Mouse (Mus musculus) left cerebral cortex, postnatal 25 days (tissue): ENCODE measurements around the gene Lrrc38. TPM values are rescaled to one million over a fixed set of nuclear protein-coding genes. Genes with fewer than 3 reads are reported as not detected.
"Not testable (repeated sequence)": the region's sequence is repeated elsewhere in the genome, so short reads cannot be mapped to it uniquely, and the experiment has no call there.

Experiments used
- DNase-seq, 2 experiments: peaks; one replicate each; pipeline ENCODE4 v3.0.0; 2022; ENCODE audit warnings: low spot score in 2 of 2, mixed read lengths in 1 of 2
- intact Hi-C: fragments of 180-260 bp; cut with DNase I; formaldehyde crosslinking; loops from one replicate; pipeline ENCODE4 v1.15.1; 2025
- total RNA-seq, 2 experiments: library from RNA; stranded (reverse); gene quantifications; 2 replicates each; pipeline ENCODE4 v1.2.3; 2021

Gene Lrrc38
- total RNA-seq, 2 experiments from 2014 or later = 1.9 to 2.3 TPM

GRCm38 (mm10) chr4:143345491-143345890, 4.1 kb upstream of the Lrrc38 start:
- DNase-seq, intact Hi-C loops: not testable (repeated sequence)

DNA sequence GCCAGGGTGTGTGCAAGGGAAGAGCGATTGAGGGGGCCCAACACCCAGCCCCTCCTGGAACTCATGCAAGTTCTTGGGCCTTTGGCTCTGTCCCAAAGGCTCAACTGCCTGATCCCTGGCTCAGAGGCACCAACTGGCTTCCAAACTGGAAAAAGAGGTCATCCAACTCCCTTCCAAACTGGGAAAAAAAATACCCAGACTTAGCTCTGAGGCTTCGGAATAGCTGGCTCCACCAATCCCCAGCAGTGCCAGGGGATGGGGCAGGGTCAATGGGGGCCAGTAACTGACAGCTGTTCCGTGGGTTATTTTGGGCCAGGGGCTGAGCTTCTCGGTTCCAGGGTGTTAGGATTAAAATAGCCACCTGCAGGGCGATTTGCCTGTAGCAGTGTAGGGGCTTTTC, 879 bp upstream of the Lrrc38 start:
- intact Hi-C loops = no loop called here
- no peak for DNase-seq

DNA sequence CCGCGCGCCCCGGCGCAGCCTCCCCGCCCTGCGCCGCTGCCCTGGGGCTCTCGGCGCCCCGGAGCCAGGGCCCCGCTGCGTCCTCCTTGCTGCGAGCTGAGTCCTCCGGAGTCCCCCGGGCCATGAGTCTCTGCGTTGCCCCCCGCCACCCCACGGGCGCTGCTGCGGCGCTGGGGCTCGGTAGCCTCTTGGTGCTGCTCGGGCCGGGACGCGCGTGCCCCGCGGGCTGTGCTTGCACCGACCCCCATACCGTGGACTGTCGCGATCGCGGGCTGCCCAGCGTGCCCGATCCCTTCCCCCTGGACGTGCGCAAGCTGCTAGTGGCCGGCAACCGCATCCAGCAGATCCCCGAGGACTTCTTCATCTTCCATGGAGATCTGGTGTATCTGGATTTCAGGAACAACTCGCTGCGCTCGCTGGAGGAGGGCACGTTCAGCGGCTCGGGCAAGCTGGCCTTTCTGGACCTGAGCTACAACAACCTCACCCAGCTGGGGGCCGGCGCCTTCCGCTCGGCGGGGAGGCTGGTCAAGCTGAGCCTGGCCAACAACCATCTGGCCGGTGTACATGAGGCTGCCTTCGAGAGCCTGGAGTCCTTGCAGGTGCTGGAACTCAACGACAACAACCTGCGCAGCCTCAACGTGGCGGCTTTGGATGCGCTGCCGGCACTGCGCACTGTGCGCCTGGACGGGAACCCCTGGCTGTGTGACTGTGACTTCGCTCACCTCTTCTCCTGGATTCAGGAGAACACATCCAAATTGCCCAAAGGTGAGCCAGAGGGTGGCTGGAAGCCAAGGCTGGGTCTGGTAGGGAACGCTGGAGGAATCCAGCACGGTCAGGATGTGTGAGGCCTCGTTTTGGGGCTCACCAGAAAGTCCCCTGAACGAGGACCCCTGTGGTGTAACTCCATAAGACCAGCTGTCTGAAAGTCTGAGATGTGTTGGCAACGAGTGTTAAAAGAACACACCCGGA, 774 bp downstream of the Lrrc38 start:
- intact Hi-C loops = no loop called here
- no peak for DNase-seq

DNA sequence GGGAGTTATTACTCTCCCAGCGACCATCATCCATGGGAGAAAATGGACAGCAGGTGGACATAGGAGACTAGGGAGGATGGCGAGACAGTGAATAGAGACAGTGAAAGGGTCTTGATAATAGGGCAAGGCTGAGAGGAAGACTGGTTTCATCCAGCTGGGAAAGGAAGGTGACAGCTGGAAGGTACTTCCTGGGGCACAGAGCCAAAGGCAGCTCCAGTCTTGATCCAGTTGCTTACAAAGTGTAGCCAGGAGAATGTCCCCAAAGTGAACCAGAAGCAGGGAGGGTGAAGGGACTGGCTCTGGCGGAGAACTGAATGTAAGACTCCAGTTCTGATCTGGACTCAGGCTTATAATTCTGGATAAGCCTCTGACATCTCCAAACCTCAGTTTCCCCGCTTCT, 2.7 kb downstream of the Lrrc38 start:
- no peak for DNase-seq
- intact Hi-C loops = no loop called here

DNA sequence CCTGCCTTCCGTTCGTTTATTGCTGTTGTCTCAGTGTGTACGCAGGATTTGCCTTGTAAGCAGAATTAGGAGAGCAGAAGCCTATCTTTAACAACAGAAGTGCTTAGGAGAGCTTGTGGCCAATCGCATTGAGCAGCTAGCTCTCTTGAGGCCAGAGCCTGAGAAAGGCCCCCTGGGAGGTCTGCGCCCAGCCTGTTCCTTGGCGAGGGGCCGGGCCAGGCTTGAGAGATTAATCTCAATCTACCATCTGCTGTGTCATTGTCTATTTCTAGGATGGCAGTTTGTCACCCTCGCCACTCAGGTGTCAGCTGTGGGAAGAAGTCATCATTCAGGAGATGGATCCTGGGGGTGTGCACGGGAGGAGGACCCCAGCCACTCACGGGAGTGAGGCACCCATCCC, 12.0 kb downstream of the Lrrc38 start:
- intact Hi-C loops = no loop called here
- DNase-seq = no peak

DNA sequence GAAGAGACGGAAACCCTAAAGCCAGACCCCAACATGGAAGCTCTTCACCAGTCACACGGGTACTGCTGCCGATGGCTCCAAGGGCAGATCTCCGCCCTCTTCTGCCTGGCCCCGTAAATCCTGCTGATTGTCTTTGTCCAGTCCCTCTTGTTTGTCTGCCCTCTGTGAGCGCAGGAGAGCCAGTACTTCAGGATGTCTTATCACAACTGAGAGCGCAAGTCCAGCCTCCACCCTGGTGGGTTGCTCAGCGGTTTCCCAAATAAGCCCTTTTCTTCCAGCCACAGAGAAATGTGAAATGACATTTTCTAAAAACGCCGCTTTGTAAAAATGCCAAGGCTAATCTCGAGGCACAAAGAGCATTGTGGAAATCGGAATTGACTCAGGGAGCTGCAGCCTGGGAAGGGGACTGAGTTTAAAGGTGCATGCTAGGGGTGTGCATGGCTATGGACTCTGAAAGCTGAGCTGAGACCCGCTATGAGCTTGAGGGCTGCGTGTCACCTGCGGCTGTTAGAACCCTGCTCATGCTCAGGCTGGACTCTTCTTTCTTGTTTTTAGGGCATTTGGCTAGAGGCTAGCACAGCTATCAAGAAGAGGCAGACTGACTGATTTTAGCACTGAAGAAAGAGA, 17.0 kb downstream of the Lrrc38 start:
- intact Hi-C loops = no loop called here
- DNase-seq = no peak

- no peak for DNase-seq
- intact Hi-C loops = no loop called here
These were observed 29.9 kb downstream of the Lrrc38 start for GRCm38 (mm10) chr4:143379480-143379879.

DNA sequence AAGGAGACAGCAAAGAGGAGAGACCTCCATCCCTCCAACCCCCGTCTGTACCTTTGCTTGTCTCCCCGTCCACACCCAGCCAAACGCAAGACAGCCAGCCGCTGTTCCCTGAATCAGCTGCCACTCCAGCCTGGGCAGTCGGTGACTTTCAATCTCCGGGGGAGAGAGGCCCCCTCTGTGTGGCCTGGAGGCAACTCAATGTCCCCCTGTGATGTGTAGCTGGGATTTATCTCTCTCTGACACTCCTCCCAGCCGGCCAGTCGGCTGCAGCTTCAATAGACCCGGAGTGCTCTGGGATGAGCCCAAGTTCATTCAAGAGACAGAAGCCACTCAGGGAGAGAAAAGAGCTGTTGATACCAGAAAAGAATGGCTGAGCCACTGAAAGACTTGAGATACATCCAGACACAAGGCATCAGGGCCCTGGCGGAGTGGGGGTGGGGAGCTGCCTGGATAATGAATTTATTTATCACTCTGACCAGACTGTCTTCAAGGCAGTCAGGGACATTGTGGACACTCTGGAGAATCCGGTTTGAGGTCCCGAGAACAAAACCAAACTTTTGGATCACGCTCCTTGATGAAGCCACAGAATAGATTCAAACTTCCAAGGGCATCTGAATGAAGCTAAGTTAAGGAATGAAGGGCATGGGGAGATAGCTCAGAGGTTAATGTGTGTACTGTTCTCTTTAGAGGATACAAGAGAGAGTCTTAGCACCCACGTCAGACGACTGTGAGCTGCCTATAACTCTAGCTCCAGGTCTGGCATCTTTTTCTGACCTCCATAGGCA, 30.6 kb downstream of the Lrrc38 start:
- DNase-seq = peak; percentile 17 to 24

GRCm38 (mm10) chr4:143380716-143381004, 31.1 kb downstream of the Lrrc38 start:
- intact Hi-C loops = loop anchor here (1.0 to 5.0 kb wide), 3 partner anchors 55 to 353 kb away; no protein-coding TSS in a partner anchor
- DNase-seq = peak in 1 of 2 experiments; percentile 11

More for the DNA sequence above, 30.6 kb downstream of the Lrrc38 start:
- intact Hi-C loops = loop anchor here (1.0 to 5.0 kb wide), 3 partner anchors 55 to 353 kb away; no protein-coding TSS in a partner anchor

GRCm38 (mm10) chr4:143382163-143382562, 32.6 kb downstream of the Lrrc38 start:
- intact Hi-C loops = loop anchor here (5.0 kb wide), 2 partner anchors 125 to 355 kb away; no protein-coding TSS in a partner anchor
- no peak for DNase-seq

DNA sequence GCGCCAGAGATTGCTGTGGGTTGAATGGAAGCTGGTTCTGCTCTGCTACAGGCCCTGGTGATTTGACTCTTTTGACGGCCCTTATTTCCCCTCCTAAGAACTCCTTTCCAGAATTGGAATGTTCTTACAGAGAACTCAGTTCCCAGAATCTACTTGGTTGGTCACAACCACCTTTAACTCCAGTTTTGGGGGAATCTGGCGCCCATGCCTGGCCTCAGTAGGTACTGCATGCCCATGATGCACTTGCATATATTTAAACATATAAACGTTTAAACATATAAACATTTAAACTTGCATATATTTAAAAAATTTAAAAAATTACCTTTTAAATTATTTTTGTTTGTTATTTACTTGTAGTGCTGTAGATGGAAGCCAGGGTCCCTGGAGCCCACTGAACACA, 34.1 kb downstream of the Lrrc38 start:
- DNase-seq = no peak
- intact Hi-C loops = loop anchor here (5.0 kb wide), 2 partner anchors 126 to 356 kb away; no protein-coding TSS in a partner anchor

DNA sequence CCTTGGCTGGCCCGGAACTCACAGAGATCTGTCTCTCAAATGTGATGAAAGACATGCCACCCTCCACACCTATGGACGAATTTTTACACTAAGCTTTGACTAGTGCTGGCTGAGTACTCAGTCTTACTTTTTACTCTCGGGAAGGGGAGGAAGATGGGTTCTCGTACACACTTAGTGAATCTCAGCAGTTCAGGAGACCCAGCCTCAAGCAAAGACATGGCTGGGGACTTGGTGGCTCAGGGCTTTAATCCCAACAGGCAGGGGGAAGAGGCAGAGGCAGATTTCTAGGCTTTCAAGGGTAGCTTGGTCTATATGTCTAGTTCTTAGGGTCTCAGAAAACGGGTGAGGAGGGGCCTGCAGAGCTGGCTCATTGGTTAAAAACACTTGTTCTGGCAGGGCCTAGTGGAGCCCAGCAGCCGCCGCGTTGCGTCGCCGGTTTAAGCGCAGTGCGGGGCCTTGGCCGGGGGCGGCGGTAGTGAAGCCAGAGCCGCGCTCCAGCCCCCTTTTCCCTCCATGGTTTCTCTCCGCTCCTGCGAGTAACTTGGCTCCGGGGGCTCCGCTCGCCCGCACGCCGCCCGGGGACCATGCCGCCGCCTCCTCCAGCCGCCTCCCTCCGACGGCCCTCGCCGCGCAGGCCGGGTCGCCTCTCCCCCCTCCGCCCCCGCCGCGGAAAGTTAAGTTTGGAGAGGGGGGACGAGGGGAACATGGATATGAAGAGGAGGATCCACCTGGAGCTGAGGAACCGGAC, 39.6 kb downstream of the Lrrc38 start:
- peak; percentile 16 to 17 for DNase-seq

DNA sequence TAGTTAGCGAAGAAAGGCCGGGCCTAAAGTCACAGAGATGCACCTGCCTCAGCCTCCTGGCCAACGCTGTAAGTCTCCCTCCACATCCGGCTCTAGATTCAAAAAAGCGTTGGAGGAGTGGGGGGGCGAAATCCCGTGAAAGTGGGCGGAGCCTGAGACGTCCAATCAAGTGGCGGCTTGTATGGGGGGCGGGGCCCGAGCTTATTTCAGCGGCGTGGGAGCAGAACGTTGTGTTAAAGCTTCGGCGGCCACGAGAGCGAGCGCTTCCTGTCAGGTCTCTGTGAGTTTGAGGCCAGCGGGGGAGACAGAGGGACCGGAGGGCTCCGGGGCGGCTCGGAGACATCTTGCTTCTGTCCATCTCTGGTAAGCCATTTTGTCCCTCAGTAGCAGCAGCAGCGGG, 44.6 kb downstream of the Lrrc38 start, which contains the start of gene Pramel1:
TSS of gene Pramel1 (plus strand) at position 248 of the 400 bp plus-strand sequence.
- intact Hi-C loops = no loop called here
- DNase-seq = no peak

More for the DNA sequence above, 39.6 kb downstream of the Lrrc38 start:
- intact Hi-C loops = no loop called here

- DNase-seq = peak in 1 of 2 experiments; percentile 7
- intact Hi-C loops = no loop called here
These were observed 62.1 kb downstream of the Lrrc38 start for GRCm38 (mm10) chr4:143411566-143412218.

- intact Hi-C loops = no loop called here
- DNase-seq = peak; percentile 91 to 96
These were observed 62.9 kb downstream of the Lrrc38 start, which contains the start of gene Pramef8 for GRCm38 (mm10) chr4:143412219-143413092. Pramef8 (plus strand) TSS chr4:143412426.

GRCm38 (mm10) chr4:143413621-143414020, 64.1 kb downstream of the Lrrc38 start:
- DNase-seq = no peak
- intact Hi-C loops = no loop called here

DNA sequence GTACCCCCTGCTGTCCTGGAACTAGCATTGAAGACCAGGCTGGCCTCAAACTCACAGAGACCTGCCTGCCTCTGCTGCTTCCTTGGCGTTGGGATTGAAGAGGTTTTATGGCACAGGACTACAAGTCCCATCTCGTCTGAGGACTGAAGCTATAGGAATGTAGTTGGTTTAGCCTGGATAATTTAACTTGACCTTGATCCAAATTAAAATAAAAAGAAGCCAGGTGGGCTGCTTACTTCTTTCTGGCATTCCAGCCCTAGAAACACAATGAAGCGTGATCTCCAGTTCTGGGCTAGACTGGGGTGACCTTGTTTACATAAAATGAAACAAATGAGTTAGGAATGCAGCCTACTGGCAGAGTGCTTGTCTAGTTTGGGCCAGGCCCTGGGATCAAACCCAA, 64.6 kb downstream of the Lrrc38 start:
- DNase-seq = no peak
- intact Hi-C loops = no loop called here
